Mouse (Mus musculus) liver, embryonic 12.5 days (tissue): Measurements from ENCODE around the gene Grk6. TPM values are rescaled to one million over a fixed set of nuclear protein-coding genes. Genes with fewer than 3 reads are reported as not detected.
A peak's percentile ranks its signal among the peaks of the same experiment; 100 is the strongest.

Experiments used
- ATAC-seq: fragments of 200-750 bp; cut with Nextera tagmentation; 2 replicates; pipeline ENCODE4 v1.8.0; 2017; ENCODE audit warnings: moderate number of reproducible peaks, mild to moderate bottlenecking, moderate library complexity
- H3K27ac ChIP-seq: fragments of 300-500 bp; sonication (generic); 2 replicates; pipeline ENCODE4 v1.5.1; 2016; ENCODE audit warnings: mild to moderate bottlenecking
- H3K27me3 ChIP-seq: fragments of 300-500 bp; sonication (generic); replicated peaks from 2 replicates; pipeline ENCODE4 v1.6.1; 2016; ENCODE audit warnings: mild to moderate bottlenecking, moderate library complexity
- H3K36me3 ChIP-seq: fragments of 300-500 bp; sonication (generic); 2 replicates; pipeline ENCODE4 v1.6.1; 2016; ENCODE audit warnings: mild to moderate bottlenecking, moderate library complexity
- H3K4me1 ChIP-seq: fragments of 300-500 bp; sonication (generic); 2 replicates; pipeline ENCODE4 v1.6.1; 2016
- H3K4me2 ChIP-seq: fragments of 300-500 bp; sonication (generic); 2 replicates; pipeline ENCODE4 v1.6.1; 2016; ENCODE audit warnings: mild to moderate bottlenecking, moderate library complexity
- H3K4me3 ChIP-seq: fragments of 300-500 bp; sonication (generic); 2 replicates; pipeline ENCODE4 v1.5.1; 2016; ENCODE audit warnings: mild to moderate bottlenecking, moderate library complexity
- H3K9ac ChIP-seq: fragments of 300-500 bp; sonication (generic); 2 replicates; pipeline ENCODE4 v1.6.1; 2016; ENCODE audit warnings: mild to moderate bottlenecking, moderate library complexity
- H3K9me3 ChIP-seq: fragments of 300-500 bp; sonication (generic); replicated peaks from 2 replicates; pipeline ENCODE4 v1.6.1; 2016; ENCODE audit warnings: mild to moderate bottlenecking, moderate library complexity
- WGBS: fragments of 180-500 bp; shearing (Covaris S2); methylation state at CpG from one replicate; pipeline ENCODE4 v1.1.7; 2016; ENCODE audit not compliant: insufficient replicate concordance; 5-methylcytosine and 5-hydroxymethylcytosine counted together
- polyA plus RNA-seq: library from polyadenylated mRNA; unstranded; fragments of >200 nt; fragmentation: Nextera tagmentation; extraction: Ambion mirVana; gene quantifications from 2 replicates; pipeline ENCODE4 v1.2.1, GENCODE M21; 2016

Gene Grk6
- polyA plus RNA-seq, 1 experiment from 2014 or later = 44.6 TPM

GRCm38 (mm10) chr13:55412643-55413307, 32.1 kb upstream of the Grk6 start:
- H3K36me3 ChIP-seq = no peaks in the 10 kb centered on the region
- no peaks in the 10 kb centered on the region for H3K9me3 ChIP-seq
- no peak overlapping the region for H3K27ac ChIP-seq
- peaks cover 16% of the 10 kb centered on the region for H3K4me1 ChIP-seq
- H3K4me2 ChIP-seq = no peak overlapping the region
- WGBS = 70% methylated on average over 13 of the region's 13 CpGs
- ATAC-seq = no peak
- no peak overlapping the region for H3K4me3 ChIP-seq
- peaks cover 89% of the 10 kb centered on the region for H3K27me3 ChIP-seq
- H3K9ac ChIP-seq = no peak overlapping the region

GRCm38 (mm10) chr13:55413333-55413732, 31.5 kb upstream of the Grk6 start:
- Histone ChIP-seq H3K27me3 (peaks cover 89% of the 10 kb centered on the region), H3K4me1 (peaks cover 22% of the 10 kb centered on the region), H3K4me3 (no peak overlapping the region), H3K9me3 (no peaks in the 10 kb centered on the region), H3K36me3 (no peaks in the 10 kb centered on the region), H3K4me2 (no peak overlapping the region), H3K9ac (no peak overlapping the region), H3K27ac (no peak overlapping the region)
- WGBS = 28% methylated on average over 12 of the region's 12 CpGs
- ATAC-seq = no peak

- WGBS = 14% methylated on average over 41 of the region's 41 CpGs
- Histone ChIP-seq H3K4me3 (peak within 1 kb of the TSS; percentile 25), H3K27me3 (peaks cover 88% of the 10 kb centered on the region), H3K27ac (no peak within 1 kb of the TSS), H3K9ac (no peak within 1 kb of the TSS), H3K36me3 (no peaks in the 10 kb centered on the region), H3K4me1 (peaks cover 24% of the 10 kb centered on the region), H3K4me2 (peak within 1 kb of the TSS; percentile 48), H3K9me3 (no peaks in the 10 kb centered on the region)
- ATAC-seq = no peak
These were observed 30.0 kb upstream of the Grk6 start, which contains the start of gene Pfn3 for GRCm38 (mm10) chr13:55414743-55415380. TSS of gene Pfn3 (minus strand) at chr13:55415232.

GRCm38 (mm10) chr13:55418004-55418403, 26.9 kb upstream of the Grk6 start:
- H3K4me1 ChIP-seq = peaks cover 35% of the 10 kb centered on the region
- H3K9me3 ChIP-seq = no peaks in the 10 kb centered on the region
- H3K9ac ChIP-seq = no peak overlapping the region
- WGBS = 9% methylated on average over 12 of the region's 12 CpGs
- H3K4me2 ChIP-seq = 0 out of 2 replicates have a peak overlapping the region, but pooled peaks have one; percentile 2
- H3K36me3 ChIP-seq = no peaks in the 10 kb centered on the region
- peak; percentile 58; the same call in 1 of the 2 replicates for ATAC-seq
- H3K27me3 ChIP-seq = peaks cover 88% of the 10 kb centered on the region
- H3K4me3 ChIP-seq = no peak overlapping the region
- H3K27ac ChIP-seq = no peak overlapping the region

GRCm38 (mm10) chr13:55419142-55419541, 25.7 kb upstream of the Grk6 start:
- H3K4me3 ChIP-seq = no peak overlapping the region
- H3K36me3 ChIP-seq = no peaks in the 10 kb centered on the region
- no peak for ATAC-seq
- 63% methylated on average over 5 of the region's 5 CpGs for WGBS
- no peak overlapping the region for H3K27ac ChIP-seq
- H3K4me1 ChIP-seq = peaks cover 27% of the 10 kb centered on the region
- H3K9me3 ChIP-seq = no peaks in the 10 kb centered on the region
- H3K9ac ChIP-seq = no peak overlapping the region
- H3K27me3 ChIP-seq = peaks cover 83% of the 10 kb centered on the region
- H3K4me2 ChIP-seq = no peak overlapping the region

GRCm38 (mm10) chr13:55420018-55420932, 24.6 kb upstream of the Grk6 start:
- 23% methylated on average over 51 of the region's 51 CpGs for WGBS
- peak; percentile 31; the same call in 1 of the 2 replicates for ATAC-seq
- Histone ChIP-seq H3K4me1 (peaks cover 21% of the 10 kb centered on the region), H3K9me3 (no peaks in the 10 kb centered on the region), H3K27ac (no peak overlapping the region), H3K4me3 (no peak overlapping the region), H3K4me2 (no peak overlapping the region), H3K9ac (no peak overlapping the region), H3K27me3 (peaks cover 77% of the 10 kb centered on the region), H3K36me3 (no peaks in the 10 kb centered on the region)

- H3K27ac ChIP-seq = no peak overlapping the region
- no peak overlapping the region for H3K9ac ChIP-seq
- H3K9me3 ChIP-seq = no peaks in the 10 kb centered on the region
- no peaks in the 10 kb centered on the region for H3K36me3 ChIP-seq
- WGBS = 8% methylated on average over 35 of the region's 35 CpGs
- H3K4me2 ChIP-seq = peak overlapping the region; percentile 22; the same call in 1 of the 2 replicates
- ATAC-seq = no peak
- peaks cover 20% of the 10 kb centered on the region for H3K4me1 ChIP-seq
- H3K4me3 ChIP-seq = no peak overlapping the region
- peaks cover 77% of the 10 kb centered on the region for H3K27me3 ChIP-seq
These were observed 23.7 kb upstream of the Grk6 start for GRCm38 (mm10) chr13:55420933-55421800.

- Histone ChIP-seq H3K4me3 (peak within 1 kb of the TSS; percentile 28), H3K9ac (peak within 1 kb of the TSS; percentile 22; the same call in 1 of the 2 replicates)
These were observed 18.3 kb upstream of the Grk6 start, which contains the start of gene F12 for GRCm38 (mm10) chr13:55426613-55427012. TSS of gene F12 (minus strand) at chr13:55426793.

GRCm38 (mm10) chr13:55429226-55429888, 15.5 kb upstream of the Grk6 start:
- Histone ChIP-seq H3K4me3 (no peak overlapping the region), H3K27ac (peak overlapping the region; percentile 65; the same call in 1 of the 2 replicates), H3K36me3 (no peaks in the 10 kb centered on the region), H3K27me3 (peaks cover 17% of the 10 kb centered on the region; the same call in 1 of the 2 replicates), H3K9ac (no peak overlapping the region), H3K4me1 (0 out of 2 replicates have a peak, but pooled peaks cover 5% of the 10 kb centered on the region), H3K4me2 (peak overlapping the region; percentile 18), H3K9me3 (no peaks in the 10 kb centered on the region)
- 36% methylated on average over 12 of the region's 12 CpGs for WGBS
- ATAC-seq = peak; percentile 69

More at GRCm38 (mm10) chr13:55426613-55427012, 18.3 kb upstream of the Grk6 start, which contains the start of gene F12:
- Histone ChIP-seq H3K4me1 (0 out of 2 replicates have a peak, but pooled peaks cover 5% of the 10 kb centered on the region), H3K36me3 (no peaks in the 10 kb centered on the region), H3K27me3 (peaks cover 38% of the 10 kb centered on the region), H3K9me3 (no peaks in the 10 kb centered on the region), H3K4me2 (peak within 1 kb of the TSS; percentile 40), H3K27ac (0 out of 2 replicates have a peak within 1 kb of the TSS, but pooled peaks have one; percentile 6)
- no peak for ATAC-seq
- 71% methylated on average over 10 of the region's 10 CpGs for WGBS

- no peak overlapping the region for H3K4me2 ChIP-seq
- peaks cover 12% of the 10 kb centered on the region; the same call in 1 of the 2 replicates for H3K27me3 ChIP-seq
- H3K4me3 ChIP-seq = no peak overlapping the region
- 0 out of 2 replicates have a peak, but pooled peaks cover 5% of the 10 kb centered on the region for H3K4me1 ChIP-seq
- WGBS = 65% methylated on average over 2 of the region's 2 CpGs
- H3K27ac ChIP-seq = no peak overlapping the region
- ATAC-seq = no peak
- no peaks in the 10 kb centered on the region for H3K9me3 ChIP-seq
- H3K36me3 ChIP-seq = no peaks in the 10 kb centered on the region
- no peak overlapping the region for H3K9ac ChIP-seq
These were observed 14.3 kb upstream of the Grk6 start for GRCm38 (mm10) chr13:55430566-55430965.
